Mouse (Mus musculus): ENCODE results near the gene BC005537. TPM values are rescaled to one million over a fixed set of nuclear protein-coding genes. Genes with fewer than 3 reads are reported as not detected.

Gene BC005537
- 28.3 TPM for polyA plus RNA-seq (2012; fragmentation: generic; extraction: Trizol)
- long read RNA-seq, experiment 1, full-length matches to known transcripts: 5 of 29 reads
- long read RNA-seq, experiment 1, partial matches to known transcripts: 3 of 29 reads
- long read RNA-seq, experiment 1, other reads (novel, unspliced or antisense): 21 of 29 reads
- long read RNA-seq, experiment 2, full-length matches to known transcripts: 124 of 126 reads
- long read RNA-seq, experiment 2, partial matches to known transcripts: 0 of 126 reads
- long read RNA-seq, experiment 2, other reads (novel, unspliced or antisense): 2 of 126 reads

- TF ChIP-seq MYOD1 (IDR thresholded peaks at IDR 0.05; ENCODE audit: control insufficient read depth, insufficient read length, low read depth) (no peak), CTCF (IDR thresholded peaks at IDR 0.05; ENCODE audit: control insufficient read depth, insufficient read depth, insufficient read length) (no peak), CEBPB (IDR thresholded peaks at IDR 0.05; ENCODE audit: low read depth) (no peak), MAX (IDR thresholded peaks at IDR 0.05) (no peak), MYOG (IDR thresholded peaks at IDR 0.05; ENCODE audit: control insufficient read depth, extremely low read depth, insufficient read length) (no peak), USF1 (IDR thresholded peaks at IDR 0.05; ENCODE audit: low read depth) (no peak), FOSL1 (IDR thresholded peaks at IDR 0.05; ENCODE audit: insufficient read depth, low read length, poor library complexity, severe bottlenecking) (no peak)
- no peaks in the 10 kb centered on the region for H3K27me3 ChIP-seq (ENCODE audit: control insufficient read depth, insufficient read depth, insufficient read length)
- peak within 1 kb of the TSS; percentile 96 for H3ac ChIP-seq (ENCODE audit: control insufficient read depth, insufficient read length, low read depth)
- peaks cover 46% of the 10 kb centered on the region for H3K79me3 ChIP-seq (ENCODE audit: low read depth)
- H3K36me3 ChIP-seq (ENCODE audit: control insufficient read depth, insufficient read depth): peaks cover 36% of the 10 kb centered on the region
- H3K79me2 ChIP-seq (ENCODE audit: control insufficient read depth, insufficient read depth): peaks cover 54% of the 10 kb centered on the region
- H3K4me3 ChIP-seq (ENCODE audit: insufficient read depth, poor library complexity, severe bottlenecking): peak within 1 kb of the TSS; percentile 94
These were observed at the start of gene BC005537 for GRCm38 (mm10) chr13:24801308-24801921. BC005537 (plus strand) TSS chr13:24801657.

DNA sequence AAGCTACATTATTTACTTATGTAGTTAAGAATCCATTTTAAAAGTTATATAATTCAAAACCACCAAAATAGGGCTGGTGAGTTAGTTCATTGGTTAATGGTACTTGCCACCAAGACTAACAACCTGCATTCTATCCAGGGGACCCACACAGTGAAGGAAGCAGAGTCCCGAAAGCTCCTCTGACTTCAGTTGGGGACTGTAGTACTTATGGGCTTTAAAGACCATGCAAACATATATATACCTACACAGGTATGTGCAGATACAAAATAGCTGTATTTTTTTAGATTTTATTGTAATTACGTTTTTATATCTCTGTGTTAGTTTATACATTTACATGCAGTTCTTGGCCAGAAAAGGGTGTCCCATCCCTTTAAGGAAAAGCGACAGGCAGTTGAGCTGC is 44.7 kb upstream of the BC005537 start:
- H3K36me3 ChIP-seq (ENCODE audit: control insufficient read depth, insufficient read depth): peaks cover 71% of the 10 kb centered on the region
- no peak overlapping the region for H3K4me3 ChIP-seq (ENCODE audit: insufficient read depth, poor library complexity, severe bottlenecking)
- no peak overlapping the region for H3ac ChIP-seq (ENCODE audit: control insufficient read depth, insufficient read length, low read depth)

DNA sequence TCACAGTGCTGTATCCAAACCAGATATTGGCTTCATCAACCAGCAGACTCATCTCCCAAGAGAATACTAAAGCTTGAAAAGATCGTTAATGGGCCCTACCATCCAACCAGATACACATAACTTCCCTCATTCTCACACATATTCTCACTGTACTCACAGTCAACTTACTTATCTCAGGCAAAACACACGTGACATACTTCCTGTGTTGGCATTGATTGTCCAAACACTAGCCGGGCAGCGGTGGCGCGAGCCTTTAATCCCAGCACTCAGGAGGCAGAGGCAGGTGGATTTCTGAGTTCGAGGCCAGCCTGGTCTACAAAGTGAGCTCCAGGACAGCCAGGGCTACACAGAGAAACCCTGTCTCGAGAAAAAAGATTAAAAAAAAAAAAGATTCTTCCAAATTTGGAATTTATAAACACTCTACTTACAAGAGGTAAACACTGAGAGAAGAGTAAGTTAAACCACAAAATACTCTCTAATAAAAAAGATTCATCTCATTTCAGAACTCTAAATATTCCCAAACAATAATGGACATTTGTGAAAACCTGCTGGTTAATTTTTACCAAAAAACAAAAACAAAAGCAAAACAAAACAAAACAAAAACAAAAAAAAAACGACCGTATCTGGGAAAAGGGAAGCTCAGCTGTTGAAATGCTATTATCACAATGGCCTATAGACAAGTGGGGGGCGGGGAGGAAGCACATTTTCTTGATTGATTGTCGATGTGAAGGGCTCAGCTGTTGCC is 43.5 kb upstream of the BC005537 start:
- Histone ChIP-seq H3K4me3 (ENCODE audit: insufficient read depth, poor library complexity, severe bottlenecking) (no peak overlapping the region), H3K79me2 (ENCODE audit: control insufficient read depth, insufficient read depth) (peaks cover 44% of the 10 kb centered on the region), H3K36me3 (ENCODE audit: control insufficient read depth, insufficient read depth) (peaks cover 63% of the 10 kb centered on the region), H3ac (ENCODE audit: control insufficient read depth, insufficient read length, low read depth) (no peak overlapping the region), H3K27me3 (ENCODE audit: control insufficient read depth, insufficient read depth, insufficient read length) (no peaks in the 10 kb centered on the region), H3K79me3 (ENCODE audit: low read depth) (peaks cover 38% of the 10 kb centered on the region)
- TF ChIP-seq FOSL1 (IDR thresholded peaks at IDR 0.05; ENCODE audit: insufficient read depth, low read length, poor library complexity, severe bottlenecking): no peak
- no peak for TF ChIP-seq MAX (IDR thresholded peaks at IDR 0.05)
- TF ChIP-seq USF1 (IDR thresholded peaks at IDR 0.05; ENCODE audit: low read depth): no peak
- TF ChIP-seq CTCF (IDR thresholded peaks at IDR 0.05; ENCODE audit: control insufficient read depth, insufficient read depth, insufficient read length): no peak
- no peak for TF ChIP-seq MYOG (IDR thresholded peaks at IDR 0.05; ENCODE audit: control insufficient read depth, extremely low read depth, insufficient read length)
- TF ChIP-seq CEBPB (IDR thresholded peaks at IDR 0.05; ENCODE audit: low read depth): no peak
- no peak for TF ChIP-seq MYOD1 (IDR thresholded peaks at IDR 0.05; ENCODE audit: control insufficient read depth, insufficient read length, low read depth)

More for the DNA sequence above, 44.7 kb upstream of the BC005537 start:
- H3K79me2 ChIP-seq (ENCODE audit: control insufficient read depth, insufficient read depth): peaks cover 44% of the 10 kb centered on the region
- H3K79me3 ChIP-seq (ENCODE audit: low read depth): peaks cover 38% of the 10 kb centered on the region
- no peaks in the 10 kb centered on the region for H3K27me3 ChIP-seq (ENCODE audit: control insufficient read depth, insufficient read depth, insufficient read length)
- TF ChIP-seq CEBPB (IDR thresholded peaks at IDR 0.05; ENCODE audit: low read depth) (no peak), MAX (IDR thresholded peaks at IDR 0.05) (no peak), FOSL1 (IDR thresholded peaks at IDR 0.05; ENCODE audit: insufficient read depth, low read length, poor library complexity, severe bottlenecking) (no peak), USF1 (IDR thresholded peaks at IDR 0.05; ENCODE audit: low read depth) (no peak), MYOG (IDR thresholded peaks at IDR 0.05; ENCODE audit: control insufficient read depth, extremely low read depth, insufficient read length) (no peak), CTCF (IDR thresholded peaks at IDR 0.05; ENCODE audit: control insufficient read depth, insufficient read depth, insufficient read length) (no peak), MYOD1 (IDR thresholded peaks at IDR 0.05; ENCODE audit: control insufficient read depth, insufficient read length, low read depth) (no peak)

DNA sequence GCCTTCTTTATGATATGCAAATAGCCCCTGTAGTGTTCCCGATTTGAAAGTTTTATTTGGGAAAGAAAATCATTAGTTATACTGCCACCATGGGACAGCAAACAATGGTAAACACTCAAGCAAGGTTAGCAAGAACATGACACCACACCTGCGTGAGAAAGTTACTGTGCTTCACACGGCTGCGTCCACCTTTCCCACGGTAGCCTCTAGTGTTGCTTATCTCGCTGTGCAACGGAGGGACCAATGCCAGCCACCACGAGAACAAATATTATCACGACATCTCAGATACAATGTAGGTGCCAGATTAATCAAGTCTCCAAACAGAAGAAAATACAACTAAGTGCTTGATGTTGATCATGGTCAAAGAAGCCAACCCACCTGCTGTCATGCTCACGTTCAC is 42.0 kb upstream of the BC005537 start:
- TF ChIP-seq CTCF (IDR thresholded peaks at IDR 0.05; ENCODE audit: control insufficient read depth, insufficient read depth, insufficient read length) (no peak), USF1 (IDR thresholded peaks at IDR 0.05; ENCODE audit: low read depth) (no peak), FOSL1 (IDR thresholded peaks at IDR 0.05; ENCODE audit: insufficient read depth, low read length, poor library complexity, severe bottlenecking) (no peak), MAX (IDR thresholded peaks at IDR 0.05) (no peak), MYOD1 (IDR thresholded peaks at IDR 0.05; ENCODE audit: control insufficient read depth, insufficient read length, low read depth) (no peak), CEBPB (IDR thresholded peaks at IDR 0.05; ENCODE audit: low read depth) (no peak), MYOG (IDR thresholded peaks at IDR 0.05; ENCODE audit: control insufficient read depth, extremely low read depth, insufficient read length) (no peak)
- Histone ChIP-seq H3K36me3 (ENCODE audit: control insufficient read depth, insufficient read depth) (peaks cover 57% of the 10 kb centered on the region), H3ac (ENCODE audit: control insufficient read depth, insufficient read length, low read depth) (no peak overlapping the region), H3K79me3 (ENCODE audit: low read depth) (peaks cover 38% of the 10 kb centered on the region), H3K4me3 (ENCODE audit: insufficient read depth, poor library complexity, severe bottlenecking) (no peak overlapping the region), H3K27me3 (ENCODE audit: control insufficient read depth, insufficient read depth, insufficient read length) (no peaks in the 10 kb centered on the region), H3K79me2 (ENCODE audit: control insufficient read depth, insufficient read depth) (peaks cover 44% of the 10 kb centered on the region)

GRCm38 (mm10) chr13:24760351-24760870 is 41.0 kb upstream of the BC005537 start:
- Histone ChIP-seq H3K79me2 (ENCODE audit: control insufficient read depth, insufficient read depth) (peaks cover 44% of the 10 kb centered on the region), H3K27me3 (ENCODE audit: control insufficient read depth, insufficient read depth, insufficient read length) (no peaks in the 10 kb centered on the region), H3K36me3 (ENCODE audit: control insufficient read depth, insufficient read depth) (peaks cover 48% of the 10 kb centered on the region), H3K4me3 (ENCODE audit: insufficient read depth, poor library complexity, severe bottlenecking) (peak overlapping the region; percentile 92), H3ac (ENCODE audit: control insufficient read depth, insufficient read length, low read depth) (peak overlapping the region; percentile 19), H3K79me3 (ENCODE audit: low read depth) (peaks cover 38% of the 10 kb centered on the region)
- TF ChIP-seq FOSL1 (IDR thresholded peaks at IDR 0.05; ENCODE audit: insufficient read depth, low read length, poor library complexity, severe bottlenecking): no peak
- no peak for TF ChIP-seq USF1 (IDR thresholded peaks at IDR 0.05; ENCODE audit: low read depth)
- TF ChIP-seq MYOD1 (IDR thresholded peaks at IDR 0.05; ENCODE audit: control insufficient read depth, insufficient read length, low read depth): no peak
- TF ChIP-seq CEBPB (IDR thresholded peaks at IDR 0.05; ENCODE audit: low read depth): no peak
- TF ChIP-seq CTCF (IDR thresholded peaks at IDR 0.05; ENCODE audit: control insufficient read depth, insufficient read depth, insufficient read length): no peak
- TF ChIP-seq MAX (IDR thresholded peaks at IDR 0.05): no peak
- no peak for TF ChIP-seq MYOG (IDR thresholded peaks at IDR 0.05; ENCODE audit: control insufficient read depth, extremely low read depth, insufficient read length)
